Mouse (Mus musculus) right cerebral cortex, postnatal 25 days (tissue): Measurements from ENCODE around the gene Zfp653.

ENCODE experiments used
- DNase-seq: peaks from one replicate; pipeline ENCODE4 v3.0.0; 2022

The Zfp653 gene

DNA sequence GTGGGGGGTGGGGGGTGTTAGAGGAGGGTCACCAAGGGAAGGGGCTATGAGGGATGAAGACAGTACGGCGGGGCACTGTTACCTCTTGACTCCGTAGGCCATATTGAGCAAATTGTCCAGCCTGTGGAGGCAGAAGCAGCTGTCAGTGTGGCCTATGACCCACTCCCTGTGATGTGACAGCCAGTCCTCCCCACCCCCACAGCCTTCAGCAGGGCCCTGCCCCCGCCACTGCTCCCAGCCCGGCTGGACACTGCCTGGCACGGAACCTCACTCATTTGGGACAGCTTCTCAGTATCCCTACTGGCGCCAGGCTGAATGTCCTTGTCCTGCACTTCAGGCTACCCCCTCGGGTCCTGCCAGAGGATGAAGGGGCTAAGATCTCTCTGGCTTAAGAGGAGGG is 46.6 kb downstream of the Zfp653 start:
- peak; percentile 11 for DNase-seq

DNA sequence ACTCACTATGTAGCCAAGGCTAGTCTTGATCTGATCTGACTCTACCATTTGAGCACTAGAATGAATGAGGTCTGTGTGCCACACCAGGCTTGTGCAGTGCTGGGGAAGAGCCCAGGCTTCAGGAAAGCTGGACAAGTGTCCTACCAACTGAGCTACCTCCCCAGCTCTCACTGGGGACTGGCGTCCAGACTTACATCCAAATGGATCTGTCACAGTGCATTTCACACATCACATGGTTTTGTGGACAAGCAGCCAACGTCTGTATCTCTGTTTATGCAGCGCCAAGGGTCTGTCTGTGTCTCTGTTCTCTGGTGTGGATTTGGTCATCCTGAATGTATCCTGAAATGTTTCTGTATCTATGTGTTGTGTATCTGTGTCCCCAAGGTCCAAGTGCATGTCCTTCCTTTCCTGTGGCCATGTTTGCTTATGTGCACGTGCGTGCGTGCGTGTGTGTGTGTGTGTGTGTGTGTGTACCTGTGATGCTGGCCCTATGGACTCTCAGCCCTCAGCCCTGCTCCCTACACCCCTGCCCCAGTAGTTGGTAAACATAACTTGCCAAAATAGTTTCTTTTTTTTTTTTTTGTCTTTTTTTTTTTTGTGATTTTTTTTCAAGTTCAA is 53.9 kb downstream of the Zfp653 start:
- DNase-seq: no peak

DNA sequence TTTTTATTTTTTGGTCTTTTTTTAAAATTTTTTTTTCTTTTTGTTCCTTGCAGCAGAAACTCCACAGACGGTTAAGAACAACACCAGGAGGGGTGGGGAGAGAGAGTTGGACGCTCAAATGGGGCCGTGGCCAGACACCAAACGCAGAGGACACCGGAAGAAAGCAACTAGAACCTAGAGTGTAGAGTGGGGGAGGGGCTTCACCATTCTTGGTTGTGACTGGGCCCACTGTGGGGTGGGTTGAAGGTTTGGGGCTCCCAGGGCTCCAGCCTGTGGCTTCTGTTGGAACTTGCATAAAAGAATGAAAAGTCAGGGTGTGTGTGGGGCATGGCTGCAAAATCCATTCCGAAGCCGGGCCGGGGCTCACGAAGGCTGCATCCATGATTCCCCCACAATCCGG is 54.9 kb downstream of the Zfp653 start:
- no peak for DNase-seq

DNA sequence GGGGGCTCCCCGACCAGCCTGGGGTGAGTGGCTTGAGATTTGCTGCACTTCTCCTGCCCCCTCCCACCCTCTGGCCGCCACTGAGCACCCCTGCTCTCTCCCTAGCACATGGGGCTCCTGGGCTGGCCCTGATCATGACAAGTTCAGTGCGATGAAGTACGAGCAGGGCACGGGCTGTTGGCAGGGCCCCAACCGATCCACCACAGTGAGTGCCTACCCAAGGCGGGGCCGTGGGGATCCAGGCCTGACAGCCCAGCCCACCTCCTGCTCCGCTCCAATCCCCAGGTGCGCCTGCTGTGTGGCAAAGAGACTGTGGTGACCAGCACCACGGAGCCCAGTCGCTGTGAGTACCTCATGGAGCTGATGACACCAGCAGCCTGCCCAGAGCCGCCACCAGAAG is 58.4 kb downstream of the Zfp653 start:
- DNase-seq: no peak

DNA sequence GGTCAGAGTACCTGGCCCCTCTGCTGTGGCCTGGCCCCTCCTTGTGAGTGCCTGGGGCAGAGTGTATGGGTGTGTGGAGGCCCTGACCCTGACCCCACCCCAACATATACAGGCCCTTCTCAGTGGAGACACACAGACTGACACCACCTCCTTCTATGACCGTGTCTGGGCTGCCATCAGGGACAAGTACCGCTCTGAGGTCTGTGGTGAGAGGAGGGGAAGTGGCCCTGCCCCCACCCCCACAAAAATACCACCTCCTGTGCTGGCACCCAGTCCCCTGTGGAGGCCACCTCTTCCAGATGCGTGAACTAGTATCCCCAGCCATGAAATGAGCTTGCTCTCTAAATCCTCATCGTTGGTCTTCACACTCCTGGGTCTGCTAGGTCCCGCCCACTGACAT is 60.1 kb downstream of the Zfp653 start:
- no peak for DNase-seq
